ENCODE assay signal across 25 mouse cellular contexts in the genomic region with DNA sequence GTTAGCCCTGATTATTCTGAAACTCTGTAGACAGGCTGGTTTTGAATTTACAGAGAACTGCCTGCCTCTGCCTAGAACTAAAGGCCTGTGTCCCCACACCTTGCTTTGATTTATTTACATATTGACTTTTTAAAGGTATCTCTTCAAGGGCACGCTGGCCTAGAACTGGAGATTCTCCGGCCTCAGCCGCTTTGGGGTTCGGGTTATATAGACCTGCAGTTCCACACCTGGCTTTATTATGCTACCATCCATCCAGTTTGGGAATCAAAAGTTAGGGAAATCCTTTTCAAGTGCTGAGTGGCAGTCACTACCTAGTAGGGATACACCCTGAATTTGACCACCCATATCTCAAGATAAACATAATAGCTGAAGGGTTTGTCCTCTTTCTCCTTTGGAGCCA. TPM values are rescaled to one million over a fixed set of nuclear protein-coding genes. Genes with fewer than 3 reads are reported as not detected.
"Had no signal": no experiment of that assay in that cellular context is flagged by ENCODE, and none has a peak within 500 bp of the region (broad histone marks: within the 10 kb centered on the region; RNA-seq: fewer than 3 reads in every experiment).

No protein-coding gene starts in this region.

- H3K36me3 ChIP-seq: neural tube, embryonic 13.5 days; neural tube, embryonic 15.5 days; stomach, embryonic 15.5 days had no signal

- H3K4me3 ChIP-seq: neural tube, embryonic 13.5 days; neural tube, embryonic 15.5 days; stomach, embryonic 15.5 days had no signal

- DNase-seq: retina, postnatal 1 day; right cerebral cortex, adult 18-20 months; right cerebral cortex, postnatal 14 days; right cerebral cortex, postnatal 25 days; right cerebral cortex, postnatal 4 days; spleen, adult 18-20 months; thymus, adult 18-20 months; thymus, adult 2 months; thymus, postnatal 14 days; thymus, postnatal 25 days; thymus, postnatal 36 days; thymus, postnatal 4 days had no signal

- H3K4me1 ChIP-seq: neural tube, embryonic 13.5 days; neural tube, embryonic 15.5 days; stomach, embryonic 15.5 days had no signal

- H3K27me3 ChIP-seq: neural tube, embryonic 15.5 days; stomach, embryonic 15.5 days had no signal

- H3K9me3 ChIP-seq: neural tube, embryonic 13.5 days; neural tube, embryonic 15.5 days; stomach, embryonic 15.5 days had no signal

- H3K9ac ChIP-seq: neural tube, embryonic 13.5 days; neural tube, embryonic 15.5 days; stomach, embryonic 15.5 days had no signal

- H3K27ac ChIP-seq: neural tube, embryonic 13.5 days; neural tube, embryonic 15.5 days; stomach, embryonic 15.5 days; stomach, postnatal 0 days had no signal

RNA-seq across cellular contexts. Expression of a gene that starts 42.8 kb away (rescaled TPM):
- total RNA-seq: neutrophil, adult 5-6 weeks had no signal
- polyA plus RNA-seq: neural tube, embryonic 13.5 days; neural tube, embryonic 14.5 days; small intestine, adult 2 months; spleen, adult 2 months; stomach, embryonic 14.5 days; stomach, embryonic 16.5 days; stomach, postnatal 0 days; testis, adult 2 months; thymus, adult 2 months; thymus, postnatal 0 days; urinary bladder, adult 2 months had no signal
